Mouse (Mus musculus): ENCODE results near the gene Srcap. TPM values are rescaled to one million over a fixed set of nuclear protein-coding genes. Genes with fewer than 3 reads are reported as not detected.
"Not testable (repeated sequence)": the region's sequence is repeated elsewhere in the genome, so short reads cannot be mapped to it uniquely, and the experiment has no call there.

The Srcap gene
- 53.0 and 66.7 TPM in 2 replicates for polyA plus RNA-seq (2014; fragmentation: Nextera tagmentation; extraction: Ambion mirVana)

- Histone ChIP-seq H3K36me3 (ENCODE audit: control insufficient read depth, insufficient read depth, low read length) (peaks cover 6% of the 10 kb centered on the region), H3K9me3 (ENCODE audit: control insufficient read depth, low read length) (no peaks in the 10 kb centered on the region), H3K4me1 (ENCODE audit: control insufficient read depth, insufficient read depth, low read length) (peaks cover 15% of the 10 kb centered on the region), H3K9ac (replicated peaks; ENCODE audit: low read depth, low read length) (peak within 1 kb of the TSS; percentile 87), H3K4me3 (ENCODE audit: low read depth, low read length) (peak within 1 kb of the TSS; percentile 81), H3K27ac (ENCODE audit: low read depth, low read length) (peak within 1 kb of the TSS; percentile 99), H3K27me3 (ENCODE audit: control insufficient read depth, insufficient read depth, low read length) (no peaks in the 10 kb centered on the region), H3K4me2 (ENCODE audit: low read depth, low read length) (peak within 1 kb of the TSS; percentile 59)
- peak; percentile 99 for ATAC-seq (ENCODE audit: low read depth)
- WGBS = under 1% methylated on average over 37 of the region's 37 CpGs
Measured at GRCm38 (mm10) chr7:127511808-127512230, at the start of gene Srcap. Gene Srcap (plus strand): TSS chr7:127511983.

GRCm38 (mm10) chr7:127465191-127465590 lies 46.6 kb upstream of the Srcap start:
- no peak overlapping the region for H3K9ac ChIP-seq (replicated peaks; ENCODE audit: low read depth, low read length)
- no peak overlapping the region for H3K27ac ChIP-seq (ENCODE audit: low read depth, low read length)
- H3K36me3 ChIP-seq (ENCODE audit: control insufficient read depth, insufficient read depth, low read length) = 0 out of 2 replicates have a peak, but pooled peaks cover 3% of the 10 kb centered on the region
- peaks cover 6% of the 10 kb centered on the region; the same call in 1 of the 2 replicates for H3K4me1 ChIP-seq (ENCODE audit: control insufficient read depth, insufficient read depth, low read length)
- H3K9me3 ChIP-seq (ENCODE audit: control insufficient read depth, low read length) = no peaks in the 10 kb centered on the region
- 95% methylated on average over 3 of the region's 3 CpGs for WGBS
- no peak overlapping the region for H3K4me2 ChIP-seq (ENCODE audit: low read depth, low read length)
- no peak overlapping the region for H3K4me3 ChIP-seq (ENCODE audit: low read depth, low read length)
- no peak for ATAC-seq (ENCODE audit: low read depth)
- no peaks in the 10 kb centered on the region for H3K27me3 ChIP-seq (ENCODE audit: control insufficient read depth, insufficient read depth, low read length)

- not testable (repeated sequence) for H3K4me1 ChIP-seq (ENCODE audit: control insufficient read depth, insufficient read depth, low read length); H3K9me3 ChIP-seq (ENCODE audit: control insufficient read depth, low read length); H3K27ac ChIP-seq (ENCODE audit: low read depth, low read length); H3K27me3 ChIP-seq (ENCODE audit: control insufficient read depth, insufficient read depth, low read length); ATAC-seq (ENCODE audit: low read depth); H3K4me2 ChIP-seq (ENCODE audit: low read depth, low read length); H3K36me3 ChIP-seq (ENCODE audit: control insufficient read depth, insufficient read depth, low read length); H3K4me3 ChIP-seq (ENCODE audit: low read depth, low read length); H3K9ac ChIP-seq (replicated peaks; ENCODE audit: low read depth, low read length)
- WGBS = 100% methylated on average over 2 of the region's 2 CpGs
Measured at GRCm38 (mm10) chr7:127465670-127466069, 46.1 kb upstream of the Srcap start.

- ATAC-seq (ENCODE audit: low read depth) = no peak
- Histone ChIP-seq H3K4me3 (ENCODE audit: low read depth, low read length) (no peak overlapping the region), H3K9me3 (ENCODE audit: control insufficient read depth, low read length) (no peaks in the 10 kb centered on the region), H3K27ac (ENCODE audit: low read depth, low read length) (no peak overlapping the region), H3K4me1 (ENCODE audit: control insufficient read depth, insufficient read depth, low read length) (peaks cover 6% of the 10 kb centered on the region; the same call in 1 of the 2 replicates), H3K4me2 (ENCODE audit: low read depth, low read length) (no peak overlapping the region), H3K9ac (replicated peaks; ENCODE audit: low read depth, low read length) (no peak overlapping the region), H3K36me3 (ENCODE audit: control insufficient read depth, insufficient read depth, low read length) (no peaks in the 10 kb centered on the region), H3K27me3 (ENCODE audit: control insufficient read depth, insufficient read depth, low read length) (no peaks in the 10 kb centered on the region)
- WGBS = 97% methylated on average over 4 of the region's 4 CpGs
Measured at GRCm38 (mm10) chr7:127466606-127467005, 45.2 kb upstream of the Srcap start.

- Histone ChIP-seq H3K36me3 (ENCODE audit: control insufficient read depth, insufficient read depth, low read length) (peaks cover 12% of the 10 kb centered on the region), H3K9me3 (ENCODE audit: control insufficient read depth, low read length) (no peaks in the 10 kb centered on the region), H3K27me3 (ENCODE audit: control insufficient read depth, insufficient read depth, low read length) (no peaks in the 10 kb centered on the region), H3K4me3 (ENCODE audit: low read depth, low read length) (peak overlapping the region; percentile 91), H3K4me1 (ENCODE audit: control insufficient read depth, insufficient read depth, low read length) (peaks cover 13% of the 10 kb centered on the region), H3K4me2 (ENCODE audit: low read depth, low read length) (peak overlapping the region; percentile 88), H3K27ac (ENCODE audit: low read depth, low read length) (peak overlapping the region; percentile 98), H3K9ac (replicated peaks; ENCODE audit: low read depth, low read length) (peak overlapping the region; percentile 90)
- 11% methylated on average over 10 of the region's 10 CpGs for WGBS
- ATAC-seq (ENCODE audit: low read depth) = no peak
Measured at GRCm38 (mm10) chr7:127470011-127470715, 41.6 kb upstream of the Srcap start.

- peaks cover 20% of the 10 kb centered on the region for H3K36me3 ChIP-seq (ENCODE audit: control insufficient read depth, insufficient read depth, low read length)
- peak; percentile 95 for ATAC-seq (ENCODE audit: low read depth)
- peak overlapping the region; percentile 88 for H3K4me2 ChIP-seq (ENCODE audit: low read depth, low read length)
- WGBS = under 1% methylated on average over 43 of the region's 46 CpGs
- H3K4me1 ChIP-seq (ENCODE audit: control insufficient read depth, insufficient read depth, low read length) = peaks cover 13% of the 10 kb centered on the region
- peak overlapping the region; percentile 90 for H3K9ac ChIP-seq (replicated peaks; ENCODE audit: low read depth, low read length)
- H3K4me3 ChIP-seq (ENCODE audit: low read depth, low read length) = peak overlapping the region; percentile 91
- no peaks in the 10 kb centered on the region for H3K27me3 ChIP-seq (ENCODE audit: control insufficient read depth, insufficient read depth, low read length)
- no peaks in the 10 kb centered on the region for H3K9me3 ChIP-seq (ENCODE audit: control insufficient read depth, low read length)
- peak overlapping the region; percentile 98 for H3K27ac ChIP-seq (ENCODE audit: low read depth, low read length)
Measured at GRCm38 (mm10) chr7:127470743-127471645, 40.8 kb upstream of the Srcap start.

GRCm38 (mm10) chr7:127471646-127472010 lies 40.2 kb upstream of the Srcap start:
- 0% methylated on average over 25 of the region's 25 CpGs for WGBS
- Histone ChIP-seq H3K4me3 (ENCODE audit: low read depth, low read length) (peak overlapping the region; percentile 91), H3K27ac (ENCODE audit: low read depth, low read length) (peak overlapping the region; percentile 98), H3K9ac (replicated peaks; ENCODE audit: low read depth, low read length) (peak overlapping the region; percentile 90), H3K36me3 (ENCODE audit: control insufficient read depth, insufficient read depth, low read length) (peaks cover 24% of the 10 kb centered on the region), H3K9me3 (ENCODE audit: control insufficient read depth, low read length) (no peaks in the 10 kb centered on the region), H3K4me2 (ENCODE audit: low read depth, low read length) (peak overlapping the region; percentile 88), H3K27me3 (ENCODE audit: control insufficient read depth, insufficient read depth, low read length) (no peaks in the 10 kb centered on the region), H3K4me1 (ENCODE audit: control insufficient read depth, insufficient read depth, low read length) (peaks cover 14% of the 10 kb centered on the region)
- peak; percentile 5; the same call in 1 of the 2 replicates for ATAC-seq (ENCODE audit: low read depth)

- WGBS = 1% methylated on average over 7 of the region's 7 CpGs
- H3K4me2 ChIP-seq (ENCODE audit: low read depth, low read length) = peak overlapping the region; percentile 88
- no peaks in the 10 kb centered on the region for H3K27me3 ChIP-seq (ENCODE audit: control insufficient read depth, insufficient read depth, low read length)
- peaks cover 24% of the 10 kb centered on the region for H3K36me3 ChIP-seq (ENCODE audit: control insufficient read depth, insufficient read depth, low read length)
- H3K27ac ChIP-seq (ENCODE audit: low read depth, low read length) = peak overlapping the region; percentile 98
- H3K9me3 ChIP-seq (ENCODE audit: control insufficient read depth, low read length) = no peaks in the 10 kb centered on the region
- H3K9ac ChIP-seq (replicated peaks; ENCODE audit: low read depth, low read length) = peak overlapping the region; percentile 90
- peak overlapping the region; percentile 91 for H3K4me3 ChIP-seq (ENCODE audit: low read depth, low read length)
- ATAC-seq (ENCODE audit: low read depth) = peak; percentile 4; the same call in 1 of the 2 replicates
- H3K4me1 ChIP-seq (ENCODE audit: control insufficient read depth, insufficient read depth, low read length) = peaks cover 18% of the 10 kb centered on the region
Measured at GRCm38 (mm10) chr7:127472060-127472459, 39.7 kb upstream of the Srcap start.

Measured in neural tube, embryonic 14.5 days (tissue).